Mouse (Mus musculus) thymus, adult 2 months (tissue): ENCODE data around the gene Sat1.

Experiments
- CTCF ChIP-seq: fragments of 200-500 bp; IDR thresholded peaks from 2 replicates; pipeline ENCODE4 v1.5.1; 2012; ENCODE audit warnings: mild to moderate bottlenecking, control low read depth, low read length, moderate library complexity, borderline replicate concordance; ENCODE audit not compliant: control insufficient read depth, poor library complexity, insufficient read depth; ENCODE audit errors: extremely low read depth
- POLR2A ChIP-seq: fragments of 200-500 bp; IDR thresholded peaks from 2 replicates; pipeline ENCODE4 v1.6.1; 2012; ENCODE audit warnings: mild to moderate bottlenecking, low read length, control low read depth, moderate library complexity; ENCODE audit not compliant: control insufficient read depth, poor library complexity, insufficient read depth; ENCODE audit errors: extremely low read depth

DNA sequence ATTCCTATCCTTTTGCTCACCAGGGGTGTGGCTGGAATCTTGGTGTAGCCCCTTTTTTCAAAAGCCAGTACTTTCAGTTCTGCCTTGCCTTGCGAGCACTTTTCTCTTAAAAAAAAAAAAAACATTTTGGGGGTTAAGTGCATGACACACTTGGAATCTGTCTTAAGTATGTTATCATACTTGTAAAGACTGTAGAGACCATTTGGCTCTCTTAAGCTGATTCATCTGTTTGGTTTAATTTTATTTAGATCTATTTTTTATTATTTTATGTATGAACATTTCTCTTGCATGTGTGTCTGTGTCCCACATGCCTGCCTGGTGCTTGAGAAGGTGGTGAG, 46.6 kb upstream of the Sat1 start:
- no peak for TF ChIP-seq POLR2A
- no peak for TF ChIP-seq CTCF
